In genomic region chr5:144707603-144708002, GRCm38 (mm10) we compare ENCODE assay signal across 10 mouse cellular contexts. TPM values are rescaled to one million over a fixed set of nuclear protein-coding genes. Genes with fewer than 3 reads are reported as not detected.
DNase-seq lines count a peak whose midpoint lies in the region; ATAC-seq lines count a peak whose summit lies in the region.
"Had no signal": no experiment of that assay in that cellular context is flagged by ENCODE, and none has a peak within 500 bp of the region (broad histone marks: within the 10 kb centered on the region; RNA-seq: fewer than 3 reads in every experiment).

No protein-coding gene starts in this region.

- 69% methylated on average over 6 of the region's 6 CpGs for WGBS in hindbrain, embryonic 15.5 days
- 83% methylated on average over 6 of the region's 6 CpGs for WGBS in hindbrain, embryonic 14.5 days

- H3K4me2 ChIP-seq in hindbrain, embryonic 15.5 days, result no peak overlapping the region
- no peak overlapping the region for H3K4me2 ChIP-seq in hindbrain, embryonic 14.5 days (replicated peaks)
- H3K4me2 ChIP-seq: lung, embryonic 14.5 days had no signal

- no peaks in the 10 kb centered on the region for H3K9me3 ChIP-seq in hindbrain, embryonic 15.5 days
- no peaks in the 10 kb centered on the region for H3K9me3 ChIP-seq in hindbrain, embryonic 14.5 days (ENCODE audit: control insufficient read depth, low read length)

- no peak overlapping the region for H3K27ac ChIP-seq in hindbrain, embryonic 15.5 days (replicated peaks)
- no peak overlapping the region for H3K27ac ChIP-seq in hindbrain, embryonic 14.5 days

- no peaks in the 10 kb centered on the region for H3K27me3 ChIP-seq in hindbrain, embryonic 15.5 days
- H3K27me3 ChIP-seq in hindbrain, embryonic 14.5 days (ENCODE audit: control insufficient read depth, insufficient read depth, low read length), result no peaks in the 10 kb centered on the region

- peaks cover 15% of the 10 kb centered on the region for H3K4me1 ChIP-seq in hindbrain, embryonic 15.5 days (replicated peaks)
- peaks cover 10% of the 10 kb centered on the region; the same call in 1 of the 2 replicates for H3K4me1 ChIP-seq in hindbrain, embryonic 14.5 days (replicated peaks; ENCODE audit: control insufficient read depth, insufficient read depth, low read length)

- H3K9ac ChIP-seq in hindbrain, embryonic 15.5 days, result no peak overlapping the region
- H3K9ac ChIP-seq in hindbrain, embryonic 14.5 days, result no peak overlapping the region
- H3K9ac ChIP-seq: lung, embryonic 14.5 days had no signal

- DNase-seq in hindbrain, embryonic 14.5 days (ENCODE audit: low spot score), result no peak
- peak; percentile 46 to 56 for DNase-seq in cerebellum, adult 18-20 months
- peak; percentile 41 to 67 for DNase-seq in frontal cortex, adult 2 months (ENCODE audit: extremely low spot score in 1 of 2, low spot score in 1 of 2)
- peak; percentile 30 to 65 for DNase-seq in left cerebral cortex, postnatal 14 days (ENCODE audit: low spot score in 2 of 2)
- DNase-seq in kidney, postnatal 25 days, result no peak
- no peak for DNase-seq in adipocyte (ENCODE audit: low spot score)
- DNase-seq: lung, embryonic 14.5 days; thymus, postnatal 25 days had no signal

- intact Hi-C loops in left cerebral cortex, postnatal 14 days (cut with DNase I), result loop anchor here (5.0 kb wide), 1 partner anchor 45 kb away; no protein-coding TSS in a partner anchor

- H3K36me3 ChIP-seq in hindbrain, embryonic 15.5 days, result no peaks in the 10 kb centered on the region
- no peaks in the 10 kb centered on the region for H3K36me3 ChIP-seq in hindbrain, embryonic 14.5 days (replicated peaks; ENCODE audit: control insufficient read depth, insufficient read depth)

- ATAC-seq in hindbrain, embryonic 15.5 days (ENCODE audit: low FRiP score, low read depth), result peak; percentile 38; the same call in 1 of the 2 replicates
- ATAC-seq in hindbrain, embryonic 14.5 days (ENCODE audit: low FRiP score), result no peak; the same call in 1 of the 2 replicates
- ATAC-seq in inflammation-experienced regulatory T-cells, adult 6 months, result no peak

- no peak overlapping the region for H3K4me3 ChIP-seq in hindbrain, embryonic 15.5 days
- no peak overlapping the region for H3K4me3 ChIP-seq in hindbrain, embryonic 14.5 days (replicated peaks; ENCODE audit: low read length)

RNA-seq across cellular contexts. Expression of gene Tmem130, which starts 54.0 kb away (rescaled TPM):
- 389 and 429 TPM in 2 replicates for polyA plus RNA-seq in hindbrain, embryonic 15.5 days (2015; fragmentation: Nextera tagmentation; extraction: Ambion mirVana)
- 338 and 386 TPM in 2 replicates for polyA plus RNA-seq in hindbrain, embryonic 14.5 days (2014; fragmentation: Nextera tagmentation; extraction: Ambion mirVana)
- polyA plus RNA-seq in frontal cortex, adult 2 months (2012; rRNA removed), result 153 and 159 TPM in 2 replicates
- 100 to 1,000 TPM; 155 to 183 TPM for total RNA-seq in left cerebral cortex, postnatal 14 days (2021)
- not detected for polyA plus RNA-seq in inflammation-experienced regulatory T-cells, adult 6 months (2017; shearing (Covaris generic))

RNA-seq across cellular contexts. Expression of gene Trrap, which starts 59.9 kb away (rescaled TPM):
- polyA plus RNA-seq in hindbrain, embryonic 15.5 days (2015; fragmentation: Nextera tagmentation; extraction: Ambion mirVana), result 69.1 and 71.5 TPM in 2 replicates
- polyA plus RNA-seq in hindbrain, embryonic 14.5 days (2014; fragmentation: Nextera tagmentation; extraction: Ambion mirVana), result 75.9 and 86.6 TPM in 2 replicates
- polyA plus RNA-seq in frontal cortex, adult 2 months (2012; rRNA removed), result 171 and 174 TPM in 2 replicates
- 100 to 1,000 TPM; 164 to 166 TPM for total RNA-seq in left cerebral cortex, postnatal 14 days (2021)
- polyA plus RNA-seq in inflammation-experienced regulatory T-cells, adult 6 months (2017; shearing (Covaris generic)), result 10 to 100 TPM; 49.5 to 91.7 (median 64.1) TPM

Comparison
In these comparisons a context has a peak if more than half of its experiments do, and no peak if none do; other contexts are left out.
1. DNase-seq: peak in cerebellum, adult 18-20 months (2 of 2), frontal cortex, adult 2 months (2 of 2) and left cerebral cortex, postnatal 14 days (2 of 2); none in hindbrain, embryonic 14.5 days (single experiment), kidney, postnatal 25 days (0 of 2) and adipocyte (single experiment).
2. RNA of gene Tmem130, which starts 54.0 kb away (polyA plus RNA-seq): 389 to 429 TPM in hindbrain, embryonic 15.5 days, 338 to 386 TPM in hindbrain, embryonic 14.5 days and 153 to 159 TPM in frontal cortex, adult 2 months; not detected in inflammation-experienced regulatory T-cells, adult 6 months; every median in the first group is over 100 times any median in the second.